Mouse (Mus musculus) ZHBTc4 (cell line): ENCODE measurements at regions not wholly inside any gene's neighbourhood (a gene's known extent, or its start where the extent isn't known, plus 50 kb on each side); places are given as distances from the start of the nearest gene placed in this dataset.

Source experiments
- DNase-seq: peaks from one replicate; pipeline ENCODE4 v3.0.0-alpha.2; 2011; ENCODE audit warnings: low read depth, low spot score

GRCm38 (mm10) chr6:140927616-140928015 lies 198.5 kb downstream of the Gm11077 start:
- no peak for DNase-seq

DNA sequence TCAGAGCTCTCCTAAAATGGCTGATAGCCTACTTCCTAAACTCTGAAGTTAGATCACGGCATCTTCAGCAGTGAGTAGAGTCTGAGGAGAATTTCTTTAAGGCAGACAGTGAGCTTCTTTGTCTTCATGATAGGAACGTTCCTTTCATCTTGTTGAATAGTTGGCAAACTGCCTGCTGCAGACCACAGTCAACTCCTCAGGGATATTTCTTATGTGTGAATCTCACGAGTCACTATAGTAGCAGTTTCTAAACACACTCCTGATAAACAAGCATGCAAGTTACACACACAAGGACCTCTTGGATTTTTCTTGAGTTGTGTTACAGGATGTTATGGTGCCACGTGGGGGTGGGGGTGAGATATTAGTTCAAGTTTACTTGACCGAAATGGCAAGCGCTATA lies 205.2 kb downstream of the Gm11077 start:
- DNase-seq, result no peak

DNA sequence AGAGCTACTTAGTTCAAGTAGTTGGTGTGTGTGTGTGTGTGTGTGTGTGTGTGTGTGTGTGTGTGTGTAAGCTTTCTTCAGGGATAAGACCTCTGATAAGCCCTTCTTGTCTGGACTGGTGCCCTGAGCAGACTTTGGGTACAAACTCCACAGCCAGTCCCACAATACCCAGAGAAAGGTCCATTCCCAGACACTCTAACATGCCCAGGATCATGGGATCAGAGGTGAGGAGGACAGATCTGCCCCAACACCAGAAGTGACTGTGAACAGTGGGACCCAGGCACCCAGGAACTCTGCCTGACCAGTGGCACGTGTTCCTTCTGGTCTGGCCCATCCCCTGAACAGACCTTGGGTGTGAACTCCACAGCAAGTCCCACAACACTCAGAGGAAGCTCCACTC lies 208.9 kb downstream of the Gm11077 start:
- no peak for DNase-seq

DNA sequence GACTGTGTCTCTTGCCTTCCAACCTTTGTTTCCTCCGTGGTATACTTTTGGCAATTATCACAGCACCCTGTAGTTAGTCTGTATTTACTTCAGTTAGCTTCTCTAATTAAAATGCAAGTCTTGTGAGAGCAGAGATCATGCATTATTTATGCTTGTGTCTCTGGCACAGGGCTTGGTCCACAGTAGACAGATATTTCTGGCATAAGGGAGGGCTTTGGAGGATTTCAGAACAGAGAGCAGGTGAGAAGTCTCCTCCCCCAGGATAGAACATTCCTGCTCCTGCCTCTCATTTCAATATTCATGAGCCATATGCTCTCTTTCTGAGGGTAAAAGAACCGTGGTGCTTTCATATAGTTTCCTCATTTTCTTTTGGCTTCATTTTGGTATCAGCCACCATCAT lies 217.6 kb downstream of the Gm11077 start:
- DNase-seq, result no peak

- DNase-seq, result no peak
These were observed 221.4 kb downstream of the Gm11077 start for GRCm38 (mm10) chr6:140950483-140950882.

- DNase-seq, result no peak
These were observed 224.2 kb downstream of the Gm11077 start for GRCm38 (mm10) chr6:140953256-140953655.

DNA sequence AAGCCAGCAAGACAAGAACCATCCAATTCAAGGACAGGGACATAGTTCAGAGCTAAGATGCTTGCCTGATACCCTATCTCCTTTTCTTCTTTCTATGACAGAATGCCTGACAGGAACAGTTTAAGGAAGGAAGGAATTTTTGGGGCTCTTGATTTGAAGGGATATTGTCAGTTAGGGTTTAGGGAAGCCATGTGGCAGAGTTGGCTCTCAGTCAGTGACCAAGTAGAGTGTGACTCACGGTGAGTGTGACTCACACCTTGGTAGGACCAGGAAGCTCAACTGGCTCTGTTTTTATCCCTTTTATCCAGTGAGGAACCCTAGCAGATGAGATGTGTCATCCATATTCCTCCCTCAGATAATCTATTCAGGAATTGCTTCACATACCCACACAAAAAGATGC lies 224.6 kb downstream of the Gm11077 start:
- no peak for DNase-seq

GRCm38 (mm10) chr6:140955751-140956521 lies 226.9 kb downstream of the Gm11077 start:
- DNase-seq, result no peak

DNA sequence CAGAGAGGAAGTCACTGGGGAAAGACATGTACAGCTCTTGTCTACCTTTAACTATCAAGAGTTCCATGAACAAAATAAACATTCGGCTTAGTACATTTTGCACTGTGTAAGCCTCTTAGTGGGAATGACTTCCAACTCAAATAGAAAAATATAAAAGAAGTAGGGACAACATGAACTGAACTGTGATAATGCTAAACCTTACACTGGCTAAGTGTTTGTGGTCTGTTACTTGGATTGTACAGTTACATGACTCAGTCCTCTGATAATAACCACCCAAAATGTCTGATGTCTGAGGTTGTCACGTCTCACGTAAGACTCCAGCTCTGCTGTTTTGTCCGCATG lies 227.4 kb downstream of the Gm11077 start:
- no peak for DNase-seq

GRCm38 (mm10) chr6:140961987-140962386 lies 232.9 kb downstream of the Gm11077 start:
- no peak for DNase-seq

DNA sequence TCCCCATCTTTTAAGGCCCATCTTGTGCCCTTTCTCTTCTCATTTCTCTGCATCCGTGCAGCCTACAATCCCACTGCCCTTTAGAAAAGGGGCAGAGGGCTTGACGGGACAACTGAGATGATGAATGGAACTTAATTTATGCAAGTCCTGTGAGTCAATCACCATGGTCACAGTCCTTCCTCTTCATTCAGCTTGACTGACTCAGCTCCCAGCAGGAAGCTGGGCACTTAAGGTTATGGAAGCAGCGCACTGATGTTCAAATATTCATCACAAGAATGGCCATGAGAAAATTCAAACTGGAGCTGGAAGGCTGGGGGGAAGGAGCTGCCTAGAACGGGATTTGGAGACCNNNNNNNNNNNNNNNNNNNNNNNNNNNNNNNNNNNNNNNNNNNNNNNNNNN lies 233.5 kb downstream of the Gm11077 start:
- no peak for DNase-seq

GRCm38 (mm10) chr6:140973732-140974131 lies 244.6 kb downstream of the Gm11077 start:
- DNase-seq, result no peak

DNA sequence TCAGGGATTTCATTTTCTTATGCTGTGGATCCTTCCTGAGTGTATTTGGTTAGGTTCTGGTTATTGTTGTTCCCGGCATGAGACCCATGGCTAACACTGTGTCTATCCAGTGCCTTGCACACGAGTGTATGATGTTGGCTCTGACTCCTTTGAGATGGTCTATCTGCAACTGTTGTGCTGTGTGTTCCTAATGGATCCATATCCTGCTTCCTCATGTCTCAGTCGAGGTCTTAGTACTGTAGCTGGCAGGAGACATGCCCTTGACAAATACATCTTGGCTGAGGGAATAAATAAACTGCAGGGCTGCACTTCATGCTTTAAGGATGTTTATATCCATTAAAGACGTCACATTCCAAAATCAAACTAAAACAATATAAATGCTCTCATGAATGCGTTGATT lies 247.9 kb downstream of the Gm11077 start:
- no peak for DNase-seq

DNA sequence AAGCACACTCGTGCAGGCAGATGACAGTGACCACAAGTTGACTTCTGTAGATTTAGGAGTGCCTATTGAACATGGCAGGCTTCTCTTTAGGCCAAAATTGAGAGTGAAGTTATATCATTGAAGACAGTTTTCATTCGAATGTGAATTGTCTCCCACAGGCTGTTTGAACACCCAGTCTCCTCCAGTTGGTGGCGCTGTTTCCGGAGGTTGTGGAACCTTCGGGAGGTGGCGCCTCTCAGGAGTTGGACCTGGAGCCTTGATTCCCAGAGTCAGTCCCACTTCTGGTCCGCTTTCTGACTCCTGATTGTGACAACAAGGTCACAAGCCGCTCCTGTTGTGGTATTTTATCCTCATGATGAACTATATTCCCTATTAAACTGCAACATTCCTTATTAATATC lies 254.5 kb downstream of the Gm11077 start:
- peak; percentile 4 for DNase-seq

DNA sequence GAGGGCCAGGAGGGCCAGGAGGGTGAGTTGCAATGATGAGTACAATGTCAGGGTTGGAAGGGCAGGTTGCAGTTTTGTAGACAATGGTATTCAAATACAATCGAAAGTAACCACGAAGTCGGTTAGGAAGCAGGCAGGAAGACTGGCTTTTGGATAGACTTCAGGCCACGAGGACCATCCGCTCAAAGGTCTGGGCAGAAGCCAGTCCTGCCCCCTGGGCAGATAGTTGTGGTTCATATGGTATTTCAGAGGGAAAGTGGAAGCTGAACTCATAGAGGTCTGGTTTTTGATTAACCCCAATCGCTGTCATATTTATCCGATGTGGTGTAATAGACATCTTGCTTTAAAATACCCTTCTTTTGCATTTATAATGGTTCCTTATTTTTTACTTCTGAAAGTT lies 255.2 kb downstream of the Gm11077 start:
- DNase-seq, result no peak

DNA sequence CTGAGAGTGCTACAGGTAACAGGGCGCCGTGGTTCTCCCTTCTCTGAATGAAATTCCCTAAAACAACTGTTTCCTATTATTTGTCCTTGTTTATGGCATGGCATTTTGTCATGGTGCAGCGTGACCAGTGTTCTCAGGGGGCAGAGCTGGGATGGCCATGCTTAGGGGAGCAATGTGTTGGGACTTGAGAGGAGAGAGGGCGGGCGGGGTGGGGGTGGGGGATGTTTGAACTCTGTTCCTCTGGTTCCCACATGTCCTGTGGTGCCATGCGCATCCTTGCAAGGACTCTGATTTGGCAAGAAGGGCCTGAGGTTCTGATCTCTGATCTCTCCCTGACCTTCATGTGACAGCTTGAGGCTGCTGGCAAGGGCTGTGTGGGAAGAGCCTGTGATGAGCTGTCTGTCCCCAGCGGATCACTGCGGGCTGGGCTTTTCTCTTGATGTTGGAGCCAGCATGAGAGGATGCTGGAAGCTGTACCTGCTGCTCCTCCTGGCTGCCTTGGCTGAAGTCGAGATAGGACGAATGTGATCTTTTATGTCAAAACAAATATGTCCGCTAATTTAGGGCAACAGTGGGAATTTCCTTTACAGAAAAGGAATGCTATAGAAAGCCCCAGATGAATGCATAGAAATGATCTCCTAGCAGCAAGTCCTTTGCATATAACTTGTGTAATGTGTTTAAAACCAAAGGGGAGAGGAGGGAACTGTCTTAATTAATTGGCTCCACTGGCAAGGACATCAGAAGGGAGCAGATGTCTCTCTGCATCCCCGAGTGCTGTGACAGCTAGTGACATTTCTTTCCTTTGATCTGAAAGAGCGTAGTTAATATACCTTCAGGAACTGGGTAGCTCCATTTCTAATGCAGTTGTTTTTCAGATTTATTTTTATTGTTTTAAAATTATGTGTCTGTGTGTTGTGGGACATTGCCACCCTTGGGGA lies 255.2 kb upstream of the Pde3a start:
- no peak for DNase-seq

- peak; percentile 22 for DNase-seq
These were observed 253.5 kb upstream of the Pde3a start for GRCm38 (mm10) chr6:140995340-140996135.

DNA sequence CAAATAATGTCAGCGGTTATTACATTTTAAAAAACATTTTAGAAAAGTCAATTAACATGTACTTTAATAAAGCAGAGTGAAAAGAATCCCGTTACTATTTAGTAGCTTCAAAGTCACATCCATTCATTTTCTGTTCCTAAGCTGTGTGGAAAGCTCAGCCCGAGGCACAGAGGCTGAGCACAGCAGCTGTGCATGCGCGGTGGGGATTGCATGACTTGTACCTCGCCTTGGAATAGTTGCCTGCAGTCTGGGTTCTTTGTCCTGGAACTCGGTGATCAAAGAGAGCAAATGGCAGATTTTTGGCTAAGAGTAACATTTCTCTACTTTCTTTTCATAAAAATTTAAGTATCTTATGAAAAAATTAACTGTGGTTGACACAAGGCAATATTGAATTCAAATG lies 251.0 kb upstream of the Pde3a start:
- DNase-seq, result no peak

- DNase-seq, result no peak
These were observed 248.5 kb upstream of the Pde3a start for GRCm38 (mm10) chr6:141000552-141000951.

GRCm38 (mm10) chr6:141001306-141001705 lies 247.8 kb upstream of the Pde3a start:
- DNase-seq, result no peak

DNA sequence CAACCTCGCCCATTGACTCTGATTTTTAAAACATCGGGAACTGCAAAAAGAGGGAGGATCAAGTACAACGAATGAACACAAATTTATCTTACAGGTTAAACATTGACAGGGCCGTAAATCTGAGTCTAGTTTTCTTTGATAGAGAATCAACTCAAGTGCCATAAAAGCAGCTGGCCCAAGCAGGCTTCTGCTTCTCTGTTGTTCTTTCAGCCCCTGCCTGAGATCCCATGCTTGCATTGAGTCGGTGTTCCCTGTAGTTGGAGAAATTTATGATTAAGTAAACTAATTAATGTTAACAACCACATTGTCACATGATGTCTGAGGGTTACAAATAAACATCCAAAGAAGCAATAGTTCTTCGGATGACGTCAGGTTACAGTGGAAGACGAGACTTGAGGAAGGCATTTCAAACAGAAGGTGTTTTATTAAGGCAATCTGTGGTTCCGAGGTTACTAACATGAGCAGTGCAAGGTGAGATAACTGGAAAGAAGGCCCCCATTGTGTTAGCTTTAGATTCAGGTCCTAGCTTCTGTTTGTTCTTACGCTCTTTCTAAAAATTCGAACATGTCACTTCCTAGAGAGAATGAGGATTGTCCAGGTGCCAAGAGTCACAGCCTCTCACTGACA lies 233.9 kb upstream of the Pde3a start:
- DNase-seq, result no peak

- DNase-seq, result no peak
These were observed 225.6 kb upstream of the Pde3a start for GRCm38 (mm10) chr6:141023501-141023900.
